Mouse (Mus musculus) lung, embryonic 15.5 days (tissue): Measurements from ENCODE around the gene 4930415O20Rik. TPM values are rescaled to one million over a fixed set of nuclear protein-coding genes. Genes with fewer than 3 reads are reported as not detected.

Experiments
- ATAC-seq: fragments of 200-750 bp; cut with Nextera tagmentation; 2 replicates; pipeline ENCODE4 v1.8.0; 2017; ENCODE audit warnings: moderate number of reproducible peaks, borderline replicate concordance; ENCODE audit not compliant: low FRiP score, low TSS enrichment; ENCODE audit errors: extremely low read depth
- H3K27ac ChIP-seq: fragments of 300-500 bp; sonication (generic); 2 replicates; pipeline ENCODE4 v1.5.1; 2015; ENCODE audit warnings: moderate library complexity, mild to moderate bottlenecking, inconsistent platforms
- H3K27me3 ChIP-seq: fragments of 300-500 bp; sonication (generic); 2 replicates; pipeline ENCODE4 v1.6.1; 2015; ENCODE audit warnings: inconsistent platforms
- H3K36me3 ChIP-seq: fragments of 300-500 bp; sonication (generic); 2 replicates; pipeline ENCODE4 v1.6.1; 2015; ENCODE audit warnings: inconsistent platforms
- H3K4me1 ChIP-seq: fragments of 300-500 bp; sonication (generic); 2 replicates; pipeline ENCODE4 v1.6.1; 2015; ENCODE audit warnings: inconsistent platforms
- H3K4me2 ChIP-seq: fragments of 300-500 bp; sonication (generic); 2 replicates; pipeline ENCODE4 v1.6.1; 2015; ENCODE audit warnings: inconsistent platforms, mild to moderate bottlenecking, moderate library complexity
- H3K4me3 ChIP-seq: fragments of 300-500 bp; sonication (generic); 2 replicates; pipeline ENCODE4 v1.5.1; 2015; ENCODE audit warnings: mild to moderate bottlenecking, inconsistent platforms
- H3K9ac ChIP-seq: fragments of 300-500 bp; sonication (generic); 2 replicates; pipeline ENCODE4 v1.6.1; 2015; ENCODE audit warnings: inconsistent platforms
- H3K9me3 ChIP-seq: fragments of 300-500 bp; sonication (generic); 2 replicates; pipeline ENCODE4 v1.6.1; 2016; ENCODE audit warnings: inconsistent platforms
- WGBS: fragments of 180-500 bp; shearing (Covaris S2); methylation state at CpG from one replicate; pipeline ENCODE4 v1.1.7; 2015; 5-methylcytosine and 5-hydroxymethylcytosine counted together
- polyA plus RNA-seq: library from polyadenylated mRNA; unstranded; fragments of >200 nt; fragmentation: Nextera tagmentation; extraction: Ambion mirVana; gene quantifications from 2 replicates; pipeline ENCODE4 v1.2.1, GENCODE M21; 2015

Gene 4930415O20Rik
- polyA plus RNA-seq, 1 experiment from 2014 or later, result not detected

DNA sequence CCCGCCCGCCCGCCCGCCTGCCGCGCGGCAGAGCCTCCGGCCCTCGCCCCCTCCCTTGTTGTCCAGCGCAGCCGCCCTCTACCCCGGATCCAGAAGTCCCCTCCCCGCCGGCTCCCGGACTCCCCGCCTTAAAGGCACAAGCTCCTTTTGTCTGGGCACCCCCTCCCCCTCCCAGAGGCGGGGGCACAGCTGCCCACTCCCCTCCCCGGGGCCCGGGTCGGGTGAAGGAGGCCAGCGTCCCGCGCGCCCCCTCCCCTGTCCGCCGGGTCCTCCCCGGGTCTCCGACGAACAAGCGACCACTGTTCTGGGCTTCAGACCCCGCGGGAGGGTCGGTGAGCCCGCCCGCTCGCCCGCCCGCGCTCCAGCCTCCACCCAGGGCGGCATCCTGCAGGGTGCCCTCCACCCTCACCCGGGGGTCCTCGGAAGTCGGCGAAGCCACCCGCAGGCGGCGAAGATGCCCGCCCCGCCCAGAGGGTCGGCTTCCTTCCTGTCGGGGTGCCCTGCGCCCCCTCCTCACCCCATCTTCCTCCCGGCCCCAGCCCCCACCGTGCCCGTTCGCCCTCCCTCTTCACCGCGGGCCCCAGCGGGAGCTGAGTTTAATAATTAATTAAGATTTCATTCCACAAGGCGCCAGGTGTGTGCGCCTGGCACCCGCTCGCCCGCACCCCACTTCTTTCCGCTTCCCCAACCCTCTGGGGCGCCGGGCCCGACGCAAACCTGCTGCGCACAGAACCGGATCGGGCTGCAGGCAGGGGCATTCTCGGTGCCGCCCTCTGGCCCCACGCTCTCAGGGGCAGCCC is 38.7 kb downstream of the 4930415O20Rik start, which contains the start of gene Adcy6:
Gene Adcy6, minus strand, starts transcription at position 746 of the 800 bp plus-strand sequence.
- ATAC-seq, result peak; percentile 82
- Histone ChIP-seq H3K4me1 (peaks cover 32% of the 10 kb centered on the region), H3K4me2 (peak within 1 kb of the TSS; percentile 94), H3K9ac (peak within 1 kb of the TSS; percentile 91), H3K4me3 (peak within 1 kb of the TSS; percentile 88), H3K27me3 (no peaks in the 10 kb centered on the region), H3K36me3 (peaks cover 1% of the 10 kb centered on the region; the same call in 1 of the 2 replicates), H3K27ac (peak within 1 kb of the TSS; percentile 97), H3K9me3 (no peaks in the 10 kb centered on the region)
- WGBS, result under 1% methylated on average over 69 of the region's 75 CpGs

DNA sequence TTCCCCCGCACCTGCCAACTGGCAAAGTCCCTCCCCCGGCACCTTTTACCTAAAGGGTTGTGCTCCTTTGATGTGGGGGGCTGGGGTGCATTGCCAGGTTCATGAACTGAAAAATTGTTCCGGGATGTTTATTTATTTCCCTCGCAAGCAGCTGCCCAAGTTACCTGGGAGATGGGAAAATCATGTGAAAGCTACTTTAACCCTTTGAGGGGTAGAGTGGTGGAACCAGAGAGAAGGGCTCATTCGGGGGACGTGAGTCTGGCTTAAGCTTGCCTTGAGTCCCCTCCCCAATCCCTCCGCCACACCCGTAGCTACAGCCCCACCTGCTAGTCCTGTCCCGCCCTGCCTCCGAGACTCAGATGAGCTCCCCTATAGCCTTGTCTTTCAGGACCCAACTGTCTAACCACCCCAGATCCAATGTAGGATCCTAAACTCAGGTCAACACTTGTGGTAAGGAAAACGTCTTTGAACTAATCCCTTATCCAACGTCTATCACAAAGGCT is 39.4 kb downstream of the 4930415O20Rik start:
- no peaks in the 10 kb centered on the region for H3K36me3 ChIP-seq
- H3K4me1 ChIP-seq, result peaks cover 39% of the 10 kb centered on the region
- H3K9me3 ChIP-seq, result no peaks in the 10 kb centered on the region
- H3K27me3 ChIP-seq, result no peaks in the 10 kb centered on the region
- peak overlapping the region; percentile 94 for H3K4me2 ChIP-seq
- ATAC-seq, result no peak
- WGBS, result 4% methylated on average over 12 of the region's 12 CpGs
- peak overlapping the region; percentile 88 for H3K4me3 ChIP-seq
- peak overlapping the region; percentile 91 for H3K9ac ChIP-seq
- peak overlapping the region; percentile 97 for H3K27ac ChIP-seq

DNA sequence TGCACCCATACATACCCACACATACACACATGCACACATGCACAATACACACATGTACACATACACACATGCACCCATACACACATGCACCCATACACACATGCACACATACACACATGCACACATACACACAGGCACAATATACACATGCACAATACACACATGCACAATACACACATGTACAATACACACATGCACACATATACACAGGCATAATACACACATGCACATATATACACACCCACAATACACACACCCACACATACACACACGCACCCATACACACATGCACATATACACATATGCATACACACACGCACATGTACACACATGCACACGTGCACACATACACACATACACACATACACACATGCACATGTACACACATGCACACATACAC is 41.4 kb downstream of the 4930415O20Rik start:
- ATAC-seq, result no peak
- WGBS, result 91% methylated on average over 3 of the region's 3 CpGs
- no peaks in the 10 kb centered on the region for H3K27me3 ChIP-seq
- no peak overlapping the region for H3K27ac ChIP-seq
- peaks cover 29% of the 10 kb centered on the region for H3K4me1 ChIP-seq
- no peaks in the 10 kb centered on the region for H3K36me3 ChIP-seq
- H3K9ac ChIP-seq, result no peak overlapping the region
- no peak overlapping the region for H3K4me3 ChIP-seq
- H3K9me3 ChIP-seq, result no peaks in the 10 kb centered on the region
- no peak overlapping the region for H3K4me2 ChIP-seq

- Histone ChIP-seq H3K4me3 (no peak overlapping the region), H3K27me3 (no peaks in the 10 kb centered on the region), H3K9ac (no peak overlapping the region), H3K4me1 (peaks cover 19% of the 10 kb centered on the region), H3K36me3 (no peaks in the 10 kb centered on the region), H3K9me3 (no peaks in the 10 kb centered on the region), H3K27ac (no peak overlapping the region), H3K4me2 (no peak overlapping the region)
- no peak for ATAC-seq
- WGBS, result 48% methylated on average over 9 of the region's 9 CpGs
These were observed 43.7 kb downstream of the 4930415O20Rik start for GRCm38 (mm10) chr15:98614551-98614950.

DNA sequence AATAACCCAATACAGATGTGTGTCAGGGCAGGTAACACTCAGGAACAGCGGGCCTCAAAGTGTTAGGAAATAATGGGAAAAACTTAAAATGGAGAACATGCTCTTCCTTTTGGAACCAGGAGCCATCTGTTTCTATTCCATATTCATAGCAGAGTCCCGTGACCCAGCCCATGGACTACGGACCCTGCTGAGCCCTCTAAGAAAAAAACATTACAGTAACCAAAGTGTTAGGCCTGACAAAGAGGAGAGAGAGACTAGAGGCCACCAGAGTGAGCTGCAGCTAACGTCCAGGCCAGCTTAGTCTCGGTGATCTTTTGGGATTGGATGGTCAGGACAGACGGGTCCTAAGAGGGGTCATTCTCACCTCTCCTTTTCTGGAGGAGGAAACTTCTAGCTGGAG is 44.2 kb downstream of the 4930415O20Rik start:
- Histone ChIP-seq H3K27me3 (no peaks in the 10 kb centered on the region), H3K9me3 (no peaks in the 10 kb centered on the region), H3K4me2 (no peak overlapping the region), H3K4me1 (peaks cover 19% of the 10 kb centered on the region), H3K36me3 (no peaks in the 10 kb centered on the region), H3K9ac (no peak overlapping the region), H3K4me3 (no peak overlapping the region), H3K27ac (no peak overlapping the region)
- ATAC-seq, result no peak
- WGBS, result 37% methylated on average over 6 of the region's 6 CpGs

- 75% methylated on average over 6 of the region's 6 CpGs for WGBS
- H3K27ac ChIP-seq, result no peak overlapping the region
- no peak for ATAC-seq
- no peaks in the 10 kb centered on the region for H3K9me3 ChIP-seq
- H3K9ac ChIP-seq, result no peak overlapping the region
- no peaks in the 10 kb centered on the region for H3K27me3 ChIP-seq
- no peaks in the 10 kb centered on the region for H3K36me3 ChIP-seq
- peaks cover 16% of the 10 kb centered on the region for H3K4me1 ChIP-seq
- H3K4me3 ChIP-seq, result no peak overlapping the region
- no peak overlapping the region for H3K4me2 ChIP-seq
These were observed 44.9 kb downstream of the 4930415O20Rik start for GRCm38 (mm10) chr15:98615751-98616150.

DNA sequence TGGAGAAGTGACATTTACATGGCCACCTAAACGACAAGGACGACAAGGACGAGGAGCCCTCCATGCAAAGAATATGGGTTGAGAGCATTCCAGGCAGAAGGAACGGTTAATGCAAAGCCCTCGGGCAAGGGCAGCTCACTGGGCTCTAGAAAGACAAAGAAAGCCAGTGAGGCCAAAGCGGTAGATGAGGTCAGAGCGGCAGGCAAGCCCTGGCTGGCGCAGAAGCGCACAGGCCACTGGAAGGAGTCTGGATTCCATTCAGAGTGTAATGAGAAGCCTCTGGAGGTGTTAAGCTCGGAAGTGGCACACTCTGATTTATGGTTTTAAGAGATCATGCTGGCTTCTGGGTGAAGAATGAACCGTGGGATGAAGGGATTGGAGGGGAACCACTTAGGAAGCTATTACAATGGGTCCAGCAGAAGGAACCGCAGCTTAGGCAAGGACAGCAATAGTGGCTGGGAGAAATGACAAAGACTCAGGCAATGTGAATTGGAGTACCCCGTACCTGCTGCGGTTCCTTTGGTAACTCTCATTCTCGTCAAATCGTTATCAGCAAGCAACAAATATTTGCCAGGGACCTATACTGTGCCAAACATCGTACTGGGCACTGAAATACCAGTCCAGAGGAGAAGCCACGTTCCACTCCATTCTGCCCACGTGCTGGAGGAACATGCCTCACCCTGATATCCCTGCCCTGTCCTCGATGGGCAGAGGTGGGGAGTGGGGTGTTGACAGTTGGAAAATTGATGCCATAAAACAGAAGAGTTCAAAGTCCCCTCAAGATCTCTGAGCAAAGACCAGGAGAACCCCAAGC is 45.8 kb downstream of the 4930415O20Rik start:
- Histone ChIP-seq H3K27ac (no peak overlapping the region), H3K4me2 (peak overlapping the region; percentile 31), H3K4me3 (no peak overlapping the region), H3K27me3 (peaks cover 4% of the 10 kb centered on the region; the same call in 1 of the 2 replicates), H3K36me3 (no peaks in the 10 kb centered on the region), H3K9me3 (no peaks in the 10 kb centered on the region), H3K9ac (no peak overlapping the region), H3K4me1 (peaks cover 16% of the 10 kb centered on the region)
- 0 out of 2 replicates have a peak, but pooled peaks have one; percentile 2 for ATAC-seq
- 35% methylated on average over 20 of the region's 20 CpGs for WGBS

DNA sequence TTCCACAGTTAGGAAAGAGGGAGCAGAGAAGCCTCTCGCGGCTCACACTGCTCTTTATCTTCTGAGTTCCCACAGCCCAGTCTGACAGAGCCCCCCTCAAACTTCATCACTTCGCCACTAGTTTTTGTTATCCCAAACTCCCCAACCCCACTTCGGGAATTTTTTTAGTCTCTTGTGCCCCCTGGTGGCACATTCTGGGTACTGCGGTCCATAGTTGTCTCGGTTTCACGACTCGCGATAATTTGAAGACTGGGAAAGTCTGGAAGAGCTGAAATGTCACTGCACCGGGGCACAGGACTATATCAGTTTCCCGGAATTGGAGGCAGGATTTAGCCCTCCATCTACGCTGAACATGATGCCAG is 46.4 kb downstream of the 4930415O20Rik start:
- no peak overlapping the region for H3K4me3 ChIP-seq
- no peak overlapping the region for H3K9ac ChIP-seq
- peaks cover 16% of the 10 kb centered on the region for H3K4me1 ChIP-seq
- no peaks in the 10 kb centered on the region for H3K36me3 ChIP-seq
- no peak overlapping the region for H3K27ac ChIP-seq
- peaks cover 5% of the 10 kb centered on the region for H3K27me3 ChIP-seq
- H3K9me3 ChIP-seq, result no peaks in the 10 kb centered on the region
- 0% methylated on average over 12 of the region's 12 CpGs for WGBS
- 0 out of 2 replicates have a peak, but pooled peaks have one; percentile 60 for ATAC-seq
- H3K4me2 ChIP-seq, result peak overlapping the region; percentile 31

GRCm38 (mm10) chr15:98622199-98622598 is 51.4 kb downstream of the 4930415O20Rik start:
- H3K4me3 ChIP-seq, result no peak overlapping the region
- H3K4me1 ChIP-seq, result no peaks in the 10 kb centered on the region
- no peak overlapping the region for H3K4me2 ChIP-seq
- no peaks in the 10 kb centered on the region for H3K36me3 ChIP-seq
- 8% methylated on average over 7 of the region's 7 CpGs for WGBS
- H3K27me3 ChIP-seq, result peaks cover 5% of the 10 kb centered on the region
- no peak for ATAC-seq
- no peak overlapping the region for H3K27ac ChIP-seq
- no peak overlapping the region for H3K9ac ChIP-seq
- no peaks in the 10 kb centered on the region for H3K9me3 ChIP-seq

DNA sequence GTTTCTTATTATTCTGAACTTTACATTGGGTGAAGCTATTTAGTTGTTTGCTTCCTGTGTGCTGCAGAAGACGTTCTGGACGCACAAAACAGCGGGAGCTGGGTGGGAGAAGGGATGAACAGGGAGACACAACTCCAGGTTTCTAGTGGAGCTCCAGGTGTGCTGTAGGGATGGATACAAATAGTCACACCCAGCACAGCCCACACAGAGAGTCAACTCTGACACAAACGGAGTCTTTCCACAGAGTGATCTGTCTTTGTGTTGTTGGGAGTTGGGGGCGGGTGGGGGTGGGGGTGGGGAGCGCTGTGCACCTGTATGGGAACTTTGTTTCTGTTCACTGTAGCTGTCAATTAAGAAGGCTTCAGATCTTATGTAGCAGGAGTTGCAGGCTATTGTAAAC is 51.9 kb downstream of the 4930415O20Rik start:
- no peaks in the 10 kb centered on the region for H3K36me3 ChIP-seq
- H3K9ac ChIP-seq, result no peak overlapping the region
- no peaks in the 10 kb centered on the region for H3K4me1 ChIP-seq
- no peak overlapping the region for H3K27ac ChIP-seq
- no peak for ATAC-seq
- no peak overlapping the region for H3K4me2 ChIP-seq
- H3K4me3 ChIP-seq, result no peak overlapping the region
- H3K27me3 ChIP-seq, result peaks cover 5% of the 10 kb centered on the region
- H3K9me3 ChIP-seq, result no peaks in the 10 kb centered on the region
- 26% methylated on average over 6 of the region's 6 CpGs for WGBS

DNA sequence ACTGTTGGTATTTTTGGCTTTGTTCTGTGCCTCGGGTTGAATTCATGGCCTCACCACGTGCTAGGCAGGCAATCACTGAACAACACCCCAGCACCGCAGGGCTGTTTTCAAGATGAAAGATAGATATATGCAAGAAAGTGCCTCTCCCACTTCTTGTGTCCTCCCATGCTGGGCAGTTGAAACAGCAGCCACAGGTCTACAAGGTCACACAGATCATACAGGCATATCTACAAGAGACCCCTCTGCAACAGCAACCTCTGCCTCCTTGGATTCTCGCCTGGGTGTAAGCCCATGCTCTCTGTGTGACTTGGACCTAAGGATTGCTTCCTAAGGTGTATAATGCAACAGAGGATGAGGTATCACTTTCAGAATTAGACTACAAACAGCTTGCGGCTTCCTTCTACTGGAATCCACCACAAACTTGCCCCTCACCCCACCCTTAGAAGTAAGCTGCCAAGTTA is 52.6 kb downstream of the 4930415O20Rik start:
- Histone ChIP-seq H3K4me3 (no peak overlapping the region), H3K27me3 (peaks cover 5% of the 10 kb centered on the region), H3K9ac (no peak overlapping the region), H3K4me2 (no peak overlapping the region), H3K4me1 (peaks cover 3% of the 10 kb centered on the region), H3K9me3 (no peaks in the 10 kb centered on the region), H3K27ac (no peak overlapping the region), H3K36me3 (no peaks in the 10 kb centered on the region)
- WGBS, result 58% methylated on average over 5 of the region's 5 CpGs
- ATAC-seq, result no peak

DNA sequence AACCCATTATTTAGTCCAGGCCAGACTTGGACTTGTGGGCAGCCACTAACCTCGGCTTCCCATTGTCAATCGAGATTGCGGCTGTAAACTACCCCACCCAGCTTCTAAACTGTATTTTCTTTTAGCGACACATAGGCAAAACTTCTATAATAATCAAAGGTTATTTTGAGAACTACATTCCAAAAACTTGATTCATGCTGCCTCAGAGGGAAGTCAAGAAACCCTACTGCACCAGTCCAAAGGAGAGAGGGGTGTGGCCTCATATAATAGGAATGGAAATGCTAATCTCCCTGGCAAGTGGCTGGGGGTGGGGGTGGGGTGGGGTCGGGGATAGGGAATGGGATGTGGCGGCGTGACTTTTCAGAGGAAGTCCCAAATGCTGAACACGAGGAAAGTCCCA is 55.3 kb downstream of the 4930415O20Rik start:
- no peak overlapping the region for H3K9ac ChIP-seq
- H3K27ac ChIP-seq, result no peak overlapping the region
- WGBS, result 34% methylated on average over 8 of the region's 8 CpGs
- no peaks in the 10 kb centered on the region for H3K9me3 ChIP-seq
- H3K4me3 ChIP-seq, result no peak overlapping the region
- H3K27me3 ChIP-seq, result peaks cover 19% of the 10 kb centered on the region
- no peaks in the 10 kb centered on the region for H3K36me3 ChIP-seq
- no peak overlapping the region for H3K4me2 ChIP-seq
- H3K4me1 ChIP-seq, result peaks cover 27% of the 10 kb centered on the region
- no peak for ATAC-seq
